Mouse (Mus musculus): ENCODE results near the gene Macrod2. TPM values are rescaled to one million over a fixed set of nuclear protein-coding genes. Genes with fewer than 3 reads are reported as not detected.

Macrod2 gene
- polyA plus RNA-seq, 1 experiment from 2014 or later: 25.7 TPM

DNA sequence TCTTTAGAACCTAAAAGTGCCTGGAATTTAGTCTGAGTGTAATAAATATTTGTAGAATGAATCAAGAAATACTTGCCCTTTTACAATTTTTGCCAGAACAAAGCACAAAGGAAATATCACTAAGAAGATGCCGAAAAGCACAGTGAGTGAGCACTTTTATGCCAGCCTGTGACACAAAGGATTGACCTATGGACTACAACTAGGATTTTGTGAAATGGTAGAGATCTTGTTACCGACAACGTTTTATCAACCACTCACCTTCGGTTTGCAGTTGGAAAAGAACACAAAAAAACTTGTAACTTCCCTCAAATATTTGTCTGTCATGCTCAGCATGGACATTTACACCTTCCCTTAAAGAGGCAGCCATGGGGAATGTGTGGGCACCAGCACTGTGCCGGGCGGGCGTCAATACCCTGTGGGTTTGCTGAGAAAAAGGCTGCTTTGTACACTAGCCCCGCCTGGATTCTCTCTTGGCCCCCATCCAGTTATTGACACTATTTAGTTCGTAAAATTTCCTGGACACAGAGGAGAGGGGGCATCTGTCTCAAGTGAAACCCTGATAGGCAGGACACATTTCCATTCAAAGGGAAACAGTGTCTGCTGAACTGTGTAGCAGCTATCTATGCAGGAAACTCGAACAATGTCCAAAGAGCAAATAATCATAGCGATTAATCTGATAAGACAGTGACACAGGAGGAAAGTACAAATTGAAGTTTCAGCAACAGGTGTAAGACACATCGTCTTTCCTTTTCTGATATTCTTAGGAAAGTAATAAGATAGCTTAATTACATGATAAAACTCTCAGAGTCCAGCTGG is 368.2 kb downstream of the Macrod2 start:
- Histone ChIP-seq H3K36me3 (ENCODE audit: control insufficient read depth, insufficient read depth) (no peaks in the 10 kb centered on the region), H3K4me2 (replicated peaks; ENCODE audit: low read depth) (peak overlapping the region; percentile 55), H3K4me3 (ENCODE audit: low read depth, low read length) (0 out of 2 replicates have a peak overlapping the region, but pooled peaks have one; percentile 16), H3K9ac (ENCODE audit: low read depth, low read length) (no peak overlapping the region), H3K9me3 (ENCODE audit: control insufficient read depth) (no peaks in the 10 kb centered on the region), H3K27ac (ENCODE audit: low read depth, low read length) (peak overlapping the region; percentile 88), H3K4me1 (replicated peaks; ENCODE audit: control insufficient read depth, insufficient read depth, low read length) (no peaks in the 10 kb centered on the region), H3K27me3 (replicated peaks; ENCODE audit: control insufficient read depth, insufficient read depth, low read length) (no peaks in the 10 kb centered on the region)
- WGBS: 27% methylated on average over 12 of the region's 12 CpGs
- no peak for TF ChIP-seq CTCF (IDR thresholded peaks at IDR 0.05; ENCODE audit: low read depth)
- ATAC-seq: peak; percentile 90

DNA sequence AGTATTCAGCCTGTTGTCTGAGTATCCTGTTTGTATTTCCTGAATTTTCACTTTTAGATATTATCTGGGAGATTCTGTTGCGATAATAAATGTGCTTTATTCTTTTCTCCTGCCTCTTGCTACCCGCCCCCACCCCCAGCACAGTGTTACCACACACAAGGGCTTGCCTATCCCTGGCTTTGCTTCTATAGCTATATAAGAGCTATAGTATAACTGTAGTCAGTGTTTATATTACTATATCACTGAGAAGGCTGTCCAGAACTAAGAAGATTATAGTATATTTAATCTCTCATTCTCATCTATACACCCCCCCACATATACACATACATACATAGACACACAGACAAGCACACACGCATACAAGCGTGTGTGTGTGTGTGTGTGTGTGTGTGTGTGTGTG is 374.4 kb downstream of the Macrod2 start:
- 83% methylated on average over 4 of the region's 4 CpGs for WGBS
- H3K27ac ChIP-seq (ENCODE audit: low read depth, low read length): no peak overlapping the region
- no peaks in the 10 kb centered on the region for H3K4me1 ChIP-seq (replicated peaks; ENCODE audit: control insufficient read depth, insufficient read depth, low read length)
- no peaks in the 10 kb centered on the region for H3K27me3 ChIP-seq (replicated peaks; ENCODE audit: control insufficient read depth, insufficient read depth, low read length)
- H3K4me2 ChIP-seq (replicated peaks; ENCODE audit: low read depth): no peak overlapping the region
- no peak overlapping the region for H3K9ac ChIP-seq (ENCODE audit: low read depth, low read length)
- no peaks in the 10 kb centered on the region for H3K36me3 ChIP-seq (ENCODE audit: control insufficient read depth, insufficient read depth)
- no peaks in the 10 kb centered on the region for H3K9me3 ChIP-seq (ENCODE audit: control insufficient read depth)
- no peak for TF ChIP-seq CTCF (IDR thresholded peaks at IDR 0.05; ENCODE audit: low read depth)
- no peak for ATAC-seq
- no peak overlapping the region for H3K4me3 ChIP-seq (ENCODE audit: low read depth, low read length)

DNA sequence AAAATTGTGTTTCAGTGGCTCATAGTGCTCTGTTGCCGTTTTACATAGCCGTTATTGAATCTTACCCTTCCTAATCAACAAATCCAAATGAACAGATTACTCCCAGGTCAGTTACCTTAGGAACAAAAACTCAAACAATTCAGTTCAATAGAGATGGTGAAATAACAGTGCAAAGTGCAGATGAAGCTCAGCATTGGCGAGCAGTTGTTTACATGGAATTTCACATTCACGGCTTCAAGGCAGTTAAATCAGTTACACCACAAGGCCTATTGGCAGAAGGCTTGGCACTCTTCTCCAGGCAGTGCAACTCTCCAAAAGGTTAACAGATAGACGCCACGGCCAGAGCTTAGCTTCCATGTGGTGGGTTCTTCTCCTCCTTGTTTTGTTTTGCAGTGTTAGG is 377.7 kb downstream of the Macrod2 start:
- Histone ChIP-seq H3K27me3 (replicated peaks; ENCODE audit: control insufficient read depth, insufficient read depth, low read length) (no peaks in the 10 kb centered on the region), H3K4me1 (replicated peaks; ENCODE audit: control insufficient read depth, insufficient read depth, low read length) (no peaks in the 10 kb centered on the region), H3K4me2 (replicated peaks; ENCODE audit: low read depth) (no peak overlapping the region), H3K4me3 (ENCODE audit: low read depth, low read length) (no peak overlapping the region), H3K9me3 (ENCODE audit: control insufficient read depth) (no peaks in the 10 kb centered on the region), H3K9ac (ENCODE audit: low read depth, low read length) (no peak overlapping the region), H3K27ac (ENCODE audit: low read depth, low read length) (no peak overlapping the region), H3K36me3 (ENCODE audit: control insufficient read depth, insufficient read depth) (no peaks in the 10 kb centered on the region)
- peak; percentile 85 for ATAC-seq
- no peak for TF ChIP-seq CTCF (IDR thresholded peaks at IDR 0.05; ENCODE audit: low read depth)
- 43% methylated on average over 6 of the region's 6 CpGs for WGBS

GRCm38 (mm10) chr2:140773456-140773855 is 378.3 kb downstream of the Macrod2 start:
- no peak for TF ChIP-seq CTCF (IDR thresholded peaks at IDR 0.05; ENCODE audit: low read depth)
- Histone ChIP-seq H3K27ac (ENCODE audit: low read depth, low read length) (no peak overlapping the region), H3K9ac (ENCODE audit: low read depth, low read length) (no peak overlapping the region), H3K9me3 (ENCODE audit: control insufficient read depth) (no peaks in the 10 kb centered on the region), H3K4me3 (ENCODE audit: low read depth, low read length) (no peak overlapping the region), H3K4me2 (replicated peaks; ENCODE audit: low read depth) (no peak overlapping the region), H3K36me3 (ENCODE audit: control insufficient read depth, insufficient read depth) (no peaks in the 10 kb centered on the region), H3K4me1 (replicated peaks; ENCODE audit: control insufficient read depth, insufficient read depth, low read length) (no peaks in the 10 kb centered on the region), H3K27me3 (replicated peaks; ENCODE audit: control insufficient read depth, insufficient read depth, low read length) (no peaks in the 10 kb centered on the region)
- 96% methylated on average over 11 of the region's 11 CpGs for WGBS
- ATAC-seq: 0 out of 2 replicates have a peak, but pooled peaks have one; percentile 27

- Histone ChIP-seq H3K4me1 (replicated peaks; ENCODE audit: control insufficient read depth, insufficient read depth, low read length) (no peaks in the 10 kb centered on the region), H3K4me3 (ENCODE audit: low read depth, low read length) (no peak overlapping the region), H3K27ac (ENCODE audit: low read depth, low read length) (no peak overlapping the region), H3K9me3 (ENCODE audit: control insufficient read depth) (no peaks in the 10 kb centered on the region), H3K9ac (ENCODE audit: low read depth, low read length) (no peak overlapping the region), H3K27me3 (replicated peaks; ENCODE audit: control insufficient read depth, insufficient read depth, low read length) (no peaks in the 10 kb centered on the region), H3K4me2 (replicated peaks; ENCODE audit: low read depth) (no peak overlapping the region), H3K36me3 (ENCODE audit: control insufficient read depth, insufficient read depth) (no peaks in the 10 kb centered on the region)
- 66% methylated on average over 4 of the region's 4 CpGs for WGBS
- no peak for TF ChIP-seq CTCF (IDR thresholded peaks at IDR 0.05; ENCODE audit: low read depth)
- ATAC-seq: no peak
These were observed 379.8 kb downstream of the Macrod2 start for GRCm38 (mm10) chr2:140774808-140775370.

- TF ChIP-seq CTCF (IDR thresholded peaks at IDR 0.05; ENCODE audit: low read depth): no peak
- no peaks in the 10 kb centered on the region for H3K9me3 ChIP-seq (ENCODE audit: control insufficient read depth)
- H3K4me2 ChIP-seq (replicated peaks; ENCODE audit: low read depth): no peak overlapping the region
- H3K27ac ChIP-seq (ENCODE audit: low read depth, low read length): no peak overlapping the region
- no peak for ATAC-seq
- H3K9ac ChIP-seq (ENCODE audit: low read depth, low read length): no peak overlapping the region
- no peak overlapping the region for H3K4me3 ChIP-seq (ENCODE audit: low read depth, low read length)
- no peaks in the 10 kb centered on the region for H3K36me3 ChIP-seq (ENCODE audit: control insufficient read depth, insufficient read depth)
- H3K27me3 ChIP-seq (replicated peaks; ENCODE audit: control insufficient read depth, insufficient read depth, low read length): no peaks in the 10 kb centered on the region
- WGBS: 51% methylated on average over 8 of the region's 8 CpGs
- no peaks in the 10 kb centered on the region for H3K4me1 ChIP-seq (replicated peaks; ENCODE audit: control insufficient read depth, insufficient read depth, low read length)
These were observed 380.5 kb downstream of the Macrod2 start for GRCm38 (mm10) chr2:140775448-140776101.

Data from intestine, postnatal 0 days (tissue).